Mouse (Mus musculus) lung, adult 2 months (tissue): Measurements from ENCODE around the gene Hook2. TPM values are rescaled to one million over a fixed set of nuclear protein-coding genes. Genes with fewer than 3 reads are reported as not detected.

Source experiments
- DNase-seq: peaks from one replicate; pipeline ENCODE4 v3.0.0; 2022
- H3K4me1 ChIP-seq: fragments of 200-500 bp; 2 replicates; pipeline ENCODE4 v1.6.1; 2011; ENCODE audit warnings: low read length; ENCODE audit not compliant: control insufficient read depth, insufficient read depth
- H3K4me3 ChIP-seq: fragments of 200-500 bp; replicated peaks from 2 replicates; pipeline ENCODE3; 2011; ENCODE audit warnings: low read depth, mild to moderate bottlenecking, control low read depth, low read length; ENCODE audit errors: extremely low read depth
- CTCF ChIP-seq: fragments of 200-500 bp; IDR thresholded peaks from 2 replicates; pipeline ENCODE4 v1.5.1; 2011; ENCODE audit warnings: mild to moderate bottlenecking, low read length, control low read depth; ENCODE audit not compliant: insufficient read depth
- POLR2A ChIP-seq: fragments of 200-500 bp; IDR thresholded peaks from 2 replicates; pipeline ENCODE4 v1.6.1; 2011; ENCODE audit warnings: low read depth, mild to moderate bottlenecking, control low read depth, low read length, borderline replicate concordance; ENCODE audit errors: extremely low read depth
- WGBS: fragments of 180-500 bp; shearing (Covaris S2); methylation state at CpG from one replicate; pipeline ENCODE4 v1.1.7; 2018; 5-methylcytosine and 5-hydroxymethylcytosine counted together
- polyA plus RNA-seq: library from polyadenylated mRNA; depleted of rRNA; stranded (reverse); fragments of >200 nt; gene quantifications from 2 replicates; pipeline ENCODE4 v1.2.3, GENCODE M21; 2012

Hook2 gene
- polyA plus RNA-seq, 1 experiment = 10.5 TPM

GRCm38 (mm10) chr8:85007686-85008085 is 17.3 kb downstream of the Hook2 start:
- no peak for TF ChIP-seq CTCF
- no peak for TF ChIP-seq POLR2A
- Histone ChIP-seq H3K4me3 (no peak overlapping the region), H3K4me1 (no peaks in the 10 kb centered on the region)
- DNase-seq = peak; percentile 45
- 15% methylated on average over 25 of the region's 25 CpGs for WGBS

- no peaks in the 10 kb centered on the region for H3K4me1 ChIP-seq
- H3K4me3 ChIP-seq = no peak overlapping the region
- WGBS = 11% methylated on average over 28 of the region's 28 CpGs
- DNase-seq = no peak
- TF ChIP-seq CTCF = no peak
- TF ChIP-seq POLR2A = no peak
Measured at GRCm38 (mm10) chr8:85011242-85011641, 20.8 kb downstream of the Hook2 start.

- TF ChIP-seq POLR2A (no peak), CTCF (peak; percentile 63)
- Histone ChIP-seq H3K4me3 (peak overlapping the region; percentile 26), H3K4me1 (no peaks in the 10 kb centered on the region)
- WGBS = 6% methylated on average over 26 of the region's 26 CpGs
- peak; percentile 71 for DNase-seq
Measured at GRCm38 (mm10) chr8:85013230-85013840, 22.9 kb downstream of the Hook2 start.

- no peaks in the 10 kb centered on the region for H3K4me1 ChIP-seq
- WGBS = 57% methylated on average over 2 of the region's 2 CpGs
- H3K4me3 ChIP-seq = peak within 1 kb of the TSS; percentile 26
- DNase-seq = no peak
- TF ChIP-seq CTCF = no peak
Measured at GRCm38 (mm10) chr8:85014431-85014830, 24.0 kb downstream of the Hook2 start, which contains the start of gene Best2. Gene Best2 (minus strand): TSS chr8:85014531.

- WGBS = 60% methylated on average over 10 of the region's 10 CpGs
- Histone ChIP-seq H3K4me3 (no peak overlapping the region), H3K4me1 (no peaks in the 10 kb centered on the region)
- no peak for DNase-seq
- no peak for TF ChIP-seq CTCF
- no peak for TF ChIP-seq POLR2A
Measured at GRCm38 (mm10) chr8:85016724-85017123, 26.3 kb downstream of the Hook2 start.

- Histone ChIP-seq H3K4me3 (no peak overlapping the region), H3K4me1 (no peaks in the 10 kb centered on the region)
- TF ChIP-seq CTCF = no peak
- no peak for TF ChIP-seq POLR2A
- DNase-seq = no peak
- WGBS = 48% methylated on average over 5 of the region's 5 CpGs
Measured at GRCm38 (mm10) chr8:85017209-85017608, 26.8 kb downstream of the Hook2 start.

- DNase-seq = no peak
- Histone ChIP-seq H3K4me1 (no peaks in the 10 kb centered on the region; the same call in 1 of the 2 replicates), H3K4me3 (no peak overlapping the region)
- WGBS = 86% methylated on average over 3 of the region's 3 CpGs
- TF ChIP-seq CTCF (no peak), POLR2A (no peak)
Measured at GRCm38 (mm10) chr8:85021514-85022055, 31.2 kb downstream of the Hook2 start.

GRCm38 (mm10) chr8:85023846-85024245 is 33.4 kb downstream of the Hook2 start:
- TF ChIP-seq POLR2A = no peak
- no peak for TF ChIP-seq CTCF
- no peak overlapping the region for H3K4me3 ChIP-seq
- DNase-seq = no peak
- WGBS = 96% methylated on average over 3 of the region's 3 CpGs
- H3K4me1 ChIP-seq = peaks cover 8% of the 10 kb centered on the region

GRCm38 (mm10) chr8:85025098-85025932 is 34.9 kb downstream of the Hook2 start, which contains the start of gene Asna1:
Gene Asna1 (minus strand): TSS chr8:85025281.
- Histone ChIP-seq H3K4me1 (peaks cover 12% of the 10 kb centered on the region), H3K4me3 (peak within 1 kb of the TSS; percentile 95)
- 2% methylated on average over 30 of the region's 30 CpGs for WGBS
- DNase-seq = peak; percentile 81
- TF ChIP-seq POLR2A = peak; percentile 73; the same call in 1 of the 2 replicates
- no peak for TF ChIP-seq CTCF
